Mouse (Mus musculus): Measurements from ENCODE around the gene H2al1m.
"Not testable (repeated sequence)": the region's sequence is repeated elsewhere in the genome, so short reads cannot be mapped to it uniquely, and the experiment has no call there.

The H2al1m gene

DNA sequence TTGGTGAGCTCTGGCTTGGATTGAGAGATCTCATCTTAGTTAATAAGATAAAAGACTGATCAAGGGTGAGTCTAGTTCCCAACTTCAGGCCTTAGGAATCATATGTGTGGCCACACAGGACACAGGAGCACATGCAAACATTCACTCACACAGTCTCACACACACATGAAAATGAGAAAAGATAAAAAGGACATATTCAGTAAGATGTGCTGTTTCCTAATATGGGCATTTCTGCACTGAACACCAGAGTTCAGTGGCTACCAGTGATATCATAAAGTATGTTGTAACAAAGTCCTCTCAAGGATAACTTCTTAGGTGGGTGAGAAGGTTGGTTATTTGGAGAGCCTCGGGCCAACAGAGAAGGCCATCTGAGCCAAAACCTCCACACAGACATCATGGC, at the start of gene H2al1m:
Gene H2al1m, plus strand, starts transcription at position 301 of the 400 bp plus-strand sequence.
- not testable (repeated sequence) for DNase-seq (ENCODE audit: low spot score)

DNA sequence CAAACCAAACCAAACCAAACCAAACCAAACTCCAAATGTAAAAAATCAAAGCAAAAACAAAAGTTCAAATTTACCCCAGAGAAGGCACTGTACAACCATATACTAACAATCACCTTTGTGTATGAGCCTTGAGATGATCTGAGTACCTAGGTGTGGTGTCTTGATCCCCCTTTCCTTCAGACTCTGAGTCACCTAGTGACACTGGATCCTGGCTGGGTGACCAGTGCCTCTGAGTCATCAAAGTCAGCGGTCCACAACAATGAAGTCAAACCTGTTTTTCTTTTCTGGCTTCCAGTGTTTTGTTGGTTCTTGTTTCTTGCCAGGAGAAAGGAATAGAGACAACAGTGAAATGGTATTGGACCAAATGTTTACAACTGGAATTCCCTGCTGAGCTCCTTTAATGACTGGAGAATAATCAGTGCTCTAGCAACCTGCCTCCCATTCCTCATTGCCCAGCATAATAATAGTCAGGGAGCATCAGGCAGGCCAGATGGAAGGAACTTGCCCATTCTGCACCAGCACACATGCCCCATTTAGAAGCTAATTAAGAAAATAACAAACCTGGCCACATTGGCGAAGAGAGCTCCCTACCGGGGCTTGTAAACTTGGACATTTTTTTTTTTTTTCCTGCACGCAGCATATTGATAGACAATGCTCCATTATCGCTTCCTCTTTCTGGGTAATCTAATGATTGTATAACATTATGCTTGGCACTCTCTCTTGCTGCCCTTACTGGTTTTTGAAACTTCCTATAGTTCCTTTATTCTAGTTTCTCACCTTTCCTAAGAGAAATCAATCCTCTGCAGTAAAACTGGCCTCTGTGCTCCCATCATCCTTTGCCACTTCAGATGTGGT, 42.6 kb upstream of the H2al1m start:
- no peak for DNase-seq (ENCODE audit: low spot score)

DNA sequence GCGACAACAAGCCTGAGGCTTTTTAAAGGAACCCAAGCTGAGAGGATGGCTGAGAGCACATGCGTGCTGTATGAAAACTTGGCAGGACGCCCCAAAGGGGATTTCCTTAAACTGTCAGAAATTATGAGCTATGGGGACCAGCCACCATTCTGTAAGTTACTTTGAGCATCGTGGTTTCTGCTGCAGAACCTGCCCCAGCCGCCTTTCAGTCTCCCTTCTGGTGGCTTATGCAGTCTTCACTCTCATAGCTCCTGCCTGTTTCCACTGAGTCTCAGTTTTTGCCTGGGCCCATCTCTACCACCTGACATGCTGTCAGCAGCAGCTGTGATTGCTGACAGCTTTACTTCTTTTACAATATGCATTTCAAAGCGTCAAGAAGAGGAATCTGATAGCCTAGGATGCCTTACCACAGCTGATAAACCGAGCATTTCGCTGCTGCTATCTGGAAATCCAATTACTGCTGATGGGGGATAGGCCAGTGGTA, 40.1 kb upstream of the H2al1m start:
- no peak for DNase-seq (ENCODE audit: low spot score)

DNA sequence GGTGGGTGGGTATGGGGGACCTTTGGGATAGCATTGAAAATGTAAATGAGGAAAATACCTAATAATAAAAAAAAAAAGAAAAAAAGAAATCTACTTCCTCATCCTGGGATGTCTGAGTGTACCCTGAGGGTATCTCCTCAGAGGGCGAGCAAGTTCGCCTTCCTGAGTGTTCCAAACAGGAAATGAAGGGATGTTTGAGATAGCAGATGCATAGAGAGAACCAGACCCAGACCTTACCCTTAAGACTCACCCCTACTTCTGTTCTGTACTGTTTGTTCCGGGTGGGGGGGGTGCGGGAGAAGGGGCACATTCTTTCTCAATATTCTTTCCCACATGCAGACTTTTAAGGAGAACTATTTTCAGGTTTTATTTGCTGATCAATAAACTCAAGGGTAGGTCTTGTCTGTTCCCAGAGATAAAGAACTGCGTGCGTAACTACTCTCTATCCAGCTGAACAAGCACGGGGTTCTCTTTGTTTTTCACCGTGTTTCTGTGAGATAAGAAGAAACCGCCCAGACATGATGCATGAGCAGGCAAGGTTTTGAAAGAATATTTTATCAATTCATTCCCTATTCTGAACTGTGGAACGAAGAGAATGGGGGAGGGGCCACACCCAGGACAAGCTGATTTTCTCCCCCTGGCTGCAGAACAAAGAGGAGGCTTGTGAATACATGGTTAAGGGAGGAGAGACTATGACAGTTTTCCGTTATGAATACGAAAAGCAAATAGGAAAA, 38.8 kb upstream of the H2al1m start:
- DNase-seq (ENCODE audit: low spot score), result peak; percentile 5

DNA sequence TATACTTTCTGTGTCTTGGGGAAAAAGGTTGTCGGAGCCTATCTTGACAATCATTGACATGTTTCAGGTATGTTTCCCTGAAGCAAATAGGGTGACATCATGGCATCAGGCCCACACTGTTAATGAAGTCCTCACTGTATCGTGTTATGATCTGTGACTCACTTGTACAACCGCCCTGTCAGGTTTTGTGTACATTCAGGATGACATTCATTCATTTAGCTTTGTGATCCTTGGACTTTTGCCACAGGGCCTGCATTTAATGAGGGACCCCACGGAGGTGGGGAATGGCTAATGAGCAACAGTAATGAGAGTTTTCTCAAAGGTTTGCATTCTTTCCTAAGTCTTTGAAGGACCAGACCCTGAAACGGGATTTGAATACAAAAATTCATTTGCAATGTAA, 34.7 kb upstream of the H2al1m start:
- no peak for DNase-seq (ENCODE audit: low spot score)

DNA sequence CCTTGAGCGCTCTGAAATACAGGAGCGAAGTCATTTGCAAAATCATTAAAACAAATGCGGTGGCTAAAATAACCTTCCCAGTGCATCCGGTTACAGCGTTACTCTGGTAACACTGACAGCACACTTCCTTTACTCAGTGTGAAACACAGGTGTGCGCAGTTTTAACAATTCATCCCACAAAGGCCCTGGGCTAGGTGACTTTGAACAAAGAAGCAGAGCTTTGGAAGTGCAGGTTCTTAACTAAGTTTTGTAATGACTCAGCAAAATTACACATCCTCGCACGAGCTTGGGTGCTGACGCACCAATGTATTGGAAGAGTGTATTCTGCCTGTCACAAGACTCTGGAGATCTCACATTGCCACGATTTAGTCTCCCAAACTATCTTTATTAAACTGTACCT, 29.6 kb upstream of the H2al1m start:
- no peak for DNase-seq (ENCODE audit: low spot score)

DNA sequence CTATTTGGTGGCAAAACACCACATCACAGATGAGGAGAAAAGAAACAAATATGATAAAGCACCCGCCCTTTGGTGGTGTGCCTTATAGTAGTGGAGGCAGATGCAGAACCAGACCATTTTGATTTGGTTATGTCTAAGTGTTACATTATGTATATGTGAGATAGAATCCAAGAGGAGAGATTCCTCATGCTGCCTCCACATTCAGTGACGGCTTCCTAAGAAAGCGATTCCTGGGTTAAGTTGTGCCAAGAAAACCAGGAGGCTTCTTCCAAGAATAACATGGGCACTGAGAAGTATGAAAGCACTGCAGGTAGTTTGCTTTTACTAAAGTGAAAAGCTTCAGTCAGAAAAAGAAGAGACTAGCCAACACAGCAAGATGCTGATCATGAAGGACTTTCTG, 28.7 kb upstream of the H2al1m start:
- no peak for DNase-seq (ENCODE audit: low spot score)

DNA sequence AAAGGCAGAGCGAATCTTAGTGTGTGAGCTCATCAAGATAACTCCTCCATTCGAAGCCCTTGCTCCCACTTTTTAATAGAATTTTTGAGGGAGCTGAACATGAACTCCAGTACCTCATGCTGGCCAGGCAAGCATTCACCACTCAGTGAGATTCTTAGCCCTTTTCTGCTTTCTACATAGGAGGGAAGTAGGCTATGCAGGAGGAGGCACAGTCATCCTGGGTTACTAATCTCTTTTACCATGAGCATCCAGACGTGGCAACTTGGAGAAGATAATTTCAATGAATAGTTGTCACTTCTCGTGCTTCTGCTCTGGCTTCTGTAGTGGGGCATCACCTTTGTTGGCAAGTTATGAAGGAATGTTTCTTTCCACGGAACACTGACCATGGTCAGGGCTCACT, 26.8 kb upstream of the H2al1m start, which contains the start of gene Gm14862:
Gene Gm14862, minus strand, starts transcription at position 134 of the 400 bp plus-strand sequence.
- DNase-seq (ENCODE audit: low spot score), result no peak

DNA sequence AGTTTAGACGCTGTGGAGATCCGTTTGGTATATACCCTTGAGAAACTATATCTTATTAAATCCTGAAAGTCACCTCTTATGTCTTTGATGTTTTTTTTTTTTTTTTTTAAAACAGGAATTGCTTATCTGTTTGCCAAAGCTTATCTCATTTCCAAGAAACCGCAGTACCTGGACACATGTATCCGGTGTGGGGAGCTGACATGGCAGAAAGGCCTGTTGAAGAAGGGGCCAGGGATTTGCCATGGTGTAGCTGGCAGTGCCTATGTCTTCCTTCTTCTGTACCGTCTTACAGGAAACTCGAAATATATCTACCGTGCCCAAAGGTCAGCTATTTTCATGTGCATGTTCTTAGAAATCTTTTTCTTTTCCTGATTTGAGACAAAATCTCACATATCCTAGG, 25.7 kb upstream of the H2al1m start:
- DNase-seq (ENCODE audit: low spot score), result no peak

DNA sequence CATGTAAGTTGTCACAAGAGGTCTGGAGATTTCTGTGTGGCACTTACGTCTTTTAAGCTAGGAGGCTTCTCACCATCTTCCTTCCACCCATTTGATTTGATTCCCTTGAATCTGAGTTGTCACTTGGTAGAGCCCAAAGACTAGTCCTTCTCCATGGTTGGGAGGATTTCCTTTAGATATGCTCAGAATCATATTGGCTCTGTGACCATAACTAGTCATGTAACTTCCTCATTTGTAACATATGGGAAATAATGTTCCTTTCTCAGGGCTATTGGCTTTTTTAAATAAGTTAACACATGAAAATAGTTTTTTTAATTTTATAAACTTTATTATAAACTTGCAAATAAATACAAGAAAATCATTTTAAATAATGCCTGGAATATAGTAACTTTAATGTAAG, 24.3 kb upstream of the H2al1m start:
- no peak for DNase-seq (ENCODE audit: low spot score)

DNA sequence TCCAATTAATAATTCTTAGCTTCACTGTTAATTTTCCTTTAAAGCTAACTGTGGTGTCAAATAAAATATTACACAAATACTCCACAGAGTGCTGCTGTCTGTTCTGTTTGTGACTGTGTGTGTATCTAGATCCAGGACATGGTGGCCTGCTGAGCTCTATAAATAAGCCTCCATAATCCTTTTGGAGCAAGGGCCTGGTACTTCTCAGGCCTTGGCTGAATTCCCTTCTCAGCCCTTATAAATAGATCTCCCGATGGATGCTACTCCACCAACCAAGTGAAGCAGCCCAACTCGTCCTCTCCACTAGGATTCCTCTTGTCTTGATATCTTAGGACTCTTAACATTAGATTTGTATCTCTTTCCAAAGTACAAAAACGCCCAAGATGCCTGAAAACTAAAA, 12.5 kb upstream of the H2al1m start:
- DNase-seq (ENCODE audit: low spot score), result no peak

DNA sequence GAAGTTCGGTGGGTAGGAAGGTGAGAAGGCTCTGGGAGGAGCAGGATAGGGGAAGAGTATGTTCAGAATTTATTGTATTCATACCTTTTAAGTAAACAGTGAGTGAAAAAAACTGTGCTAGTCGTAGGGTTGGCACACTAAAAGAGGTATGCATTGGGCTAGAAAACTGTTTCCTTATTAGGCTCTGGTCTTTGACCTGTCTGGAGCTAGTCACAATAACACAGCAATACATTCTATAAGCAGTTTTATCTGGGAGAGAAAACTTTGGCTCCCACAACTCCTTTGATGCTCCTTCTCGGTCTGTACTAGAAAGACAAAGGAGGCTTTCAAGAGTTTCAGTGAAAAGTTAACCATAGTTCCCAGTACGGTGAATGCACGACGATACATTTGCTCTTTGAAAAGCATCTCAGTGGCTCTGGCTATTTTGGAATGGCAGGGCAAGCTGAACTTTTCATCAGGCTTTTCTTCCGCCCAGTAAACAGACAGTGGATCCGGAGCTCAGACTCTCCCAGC, 11.6 kb upstream of the H2al1m start:
- no peak for DNase-seq (ENCODE audit: low spot score)

DNA sequence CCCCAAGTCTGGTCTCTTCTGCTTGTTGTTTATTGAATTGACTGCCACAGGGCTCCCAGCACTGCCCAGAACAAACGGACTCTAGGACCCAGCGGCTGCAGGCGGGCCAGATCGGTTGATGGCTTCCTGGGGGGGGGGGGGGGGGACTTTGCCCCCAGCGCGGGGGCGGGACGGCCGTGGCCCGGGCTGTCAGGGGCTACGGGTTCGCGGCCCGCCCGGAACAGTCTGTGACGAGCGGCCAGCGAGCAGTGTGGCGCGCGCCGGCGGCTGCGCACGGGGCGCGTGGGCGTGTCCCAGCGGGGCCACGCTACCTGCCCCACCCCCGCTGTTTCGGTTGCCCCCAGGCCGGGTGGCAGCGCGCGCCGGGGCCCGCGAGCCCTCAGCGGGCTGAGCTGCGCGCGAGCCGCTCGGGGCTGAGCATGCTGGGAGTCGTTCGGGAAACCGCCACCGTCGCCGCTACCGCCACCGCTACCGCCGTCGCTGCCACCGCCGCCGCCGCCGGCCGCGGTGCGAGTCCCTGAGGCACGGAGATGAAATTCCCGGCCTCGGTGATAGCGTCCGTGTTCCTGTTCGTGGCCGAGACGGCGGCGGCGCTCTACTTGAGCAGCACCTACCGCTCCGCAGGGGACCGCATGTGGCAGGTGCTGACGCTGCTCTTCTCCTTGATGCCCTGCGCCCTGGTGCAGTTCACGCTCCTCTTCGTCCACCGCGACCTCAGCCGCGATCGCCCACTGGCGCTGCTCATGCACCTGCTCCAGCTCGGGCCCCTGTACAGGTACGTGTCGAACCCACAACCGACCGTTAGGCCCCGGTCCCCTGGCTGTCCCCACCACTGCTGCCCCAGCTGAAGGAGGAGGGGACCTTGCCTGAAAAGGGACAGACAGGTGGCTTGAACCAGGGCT, 10.9 kb upstream of the H2al1m start, which contains the start of gene Xk:
Gene Xk, plus strand, starts transcription at position 297 of the 902 bp plus-strand sequence.
- peak; percentile 67 for DNase-seq (ENCODE audit: low spot score)

DNA sequence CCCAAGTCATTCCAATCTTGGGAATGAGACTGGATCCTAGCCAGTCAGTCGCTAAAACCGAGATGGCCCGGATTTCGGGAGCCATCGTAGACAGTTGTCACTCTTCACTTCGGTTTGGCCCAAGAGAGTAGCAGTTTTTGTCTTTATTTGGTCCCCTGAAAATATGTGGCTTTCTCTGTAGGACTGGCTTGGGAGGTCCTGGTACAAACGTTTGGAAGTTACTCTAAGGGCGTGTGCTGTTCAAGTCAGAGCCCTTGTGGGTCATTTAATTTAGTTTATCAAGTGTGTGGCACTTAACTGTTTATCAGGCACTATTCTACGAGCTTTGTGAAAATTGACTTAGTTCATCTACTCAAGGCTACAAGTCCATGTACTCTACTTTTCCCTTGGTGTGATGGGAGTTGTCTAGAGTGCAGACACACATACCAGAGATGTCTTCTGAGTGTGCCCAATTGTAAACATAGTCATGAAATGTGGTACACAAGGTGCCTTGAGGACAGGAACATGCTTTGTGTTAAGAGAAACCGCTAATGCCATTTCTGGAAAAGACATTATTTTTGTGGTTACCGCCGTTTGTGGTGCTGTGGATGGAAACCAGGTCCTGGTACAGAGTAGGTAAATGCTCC, 10.1 kb upstream of the H2al1m start:
- no peak for DNase-seq (ENCODE audit: low spot score)

DNA sequence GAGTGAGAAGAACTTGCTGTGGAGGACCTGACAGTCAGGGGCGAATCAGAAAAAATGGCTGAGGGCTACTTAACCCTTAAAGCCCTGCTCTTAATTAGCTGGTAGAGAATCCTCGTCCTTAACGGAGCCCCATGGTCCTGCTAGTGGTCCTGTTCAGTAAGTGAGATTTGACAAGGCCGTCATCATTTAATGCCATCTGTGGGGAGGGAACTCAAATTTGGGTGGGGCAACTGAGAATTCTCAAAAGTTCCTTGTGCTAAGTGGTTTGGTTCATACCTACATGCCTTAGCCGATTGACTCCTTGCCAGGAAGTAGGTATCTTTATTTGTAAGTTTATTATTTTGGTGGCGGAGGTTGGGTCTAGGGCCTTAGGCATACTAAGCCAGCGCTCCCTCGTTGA, 9.2 kb upstream of the H2al1m start:
- DNase-seq (ENCODE audit: low spot score), result no peak

DNA sequence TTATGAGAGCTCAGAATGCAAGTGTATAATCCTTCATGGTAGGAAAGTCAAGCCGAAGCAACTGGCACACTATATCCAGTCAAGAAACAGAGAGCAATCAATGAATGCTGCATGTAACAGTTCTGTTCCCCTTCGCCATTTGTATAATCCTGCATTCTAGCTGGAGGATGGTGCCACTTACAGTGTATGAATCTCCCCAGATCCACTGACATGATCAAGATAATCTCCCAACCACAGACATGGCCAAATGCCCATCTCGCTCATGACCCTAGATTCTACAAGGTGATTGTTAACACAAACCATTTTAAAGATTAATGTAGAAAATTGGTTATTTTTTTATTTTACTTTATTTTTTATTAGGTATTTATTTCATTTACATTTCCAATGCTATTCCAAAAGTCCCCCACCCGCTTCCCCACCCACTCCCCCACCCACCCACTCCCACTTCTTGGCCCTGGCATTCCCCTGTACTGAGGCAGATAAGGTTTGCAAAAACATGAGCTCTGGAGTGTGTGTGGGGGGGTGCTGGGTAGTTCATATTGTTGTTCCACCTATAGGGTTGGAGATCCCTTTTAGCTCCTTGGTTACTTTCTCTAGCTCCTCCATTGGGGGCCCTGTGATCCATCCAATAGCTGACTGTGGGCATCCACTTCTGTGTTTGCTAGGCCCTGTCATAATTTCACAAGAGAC, 9.7 kb downstream of the H2al1m start:
- not testable (repeated sequence) for DNase-seq (ENCODE audit: low spot score)

DNA sequence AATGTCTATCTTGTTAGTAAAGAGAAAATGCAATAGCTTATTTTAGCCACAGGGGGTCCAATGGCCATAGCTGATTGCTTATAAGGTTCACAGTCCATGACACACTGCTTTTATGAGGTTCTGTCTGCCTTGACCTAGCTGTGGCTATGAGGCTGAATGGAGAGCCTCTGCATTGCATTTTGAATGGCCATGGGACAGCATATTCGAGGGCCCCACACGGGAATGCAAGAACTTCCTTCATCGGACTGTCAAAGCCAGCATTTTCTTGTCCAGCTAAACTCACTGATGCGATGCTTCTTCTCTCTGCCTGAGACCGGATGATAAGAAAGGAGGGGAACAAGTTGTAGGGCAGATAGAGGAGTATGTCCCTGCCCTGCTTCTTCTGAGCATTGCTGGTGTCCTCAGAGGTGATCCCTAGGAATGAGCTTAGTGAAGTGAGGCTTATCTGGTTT, 14.9 kb downstream of the H2al1m start:
- DNase-seq (ENCODE audit: low spot score), result no peak

DNA sequence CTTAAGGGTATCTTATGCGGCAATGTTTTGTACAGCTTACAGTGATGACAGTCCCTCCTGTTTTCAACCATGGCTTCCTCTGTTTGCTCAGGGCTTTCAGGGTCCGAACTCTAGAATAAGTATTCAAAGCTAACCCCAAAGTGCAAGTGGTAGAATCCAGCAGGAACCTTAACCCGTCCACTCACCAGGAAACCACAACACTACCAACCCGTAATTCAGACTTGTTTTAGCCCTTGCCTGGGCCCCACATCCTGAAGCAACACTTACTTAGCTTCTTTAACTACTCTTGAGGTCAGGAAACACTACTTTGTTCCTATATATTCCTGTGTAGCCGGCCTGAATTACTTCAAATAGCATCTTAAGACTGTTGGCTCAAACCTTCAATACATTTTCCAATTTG, 19.2 kb downstream of the H2al1m start:
- DNase-seq (ENCODE audit: low spot score), result no peak

DNA sequence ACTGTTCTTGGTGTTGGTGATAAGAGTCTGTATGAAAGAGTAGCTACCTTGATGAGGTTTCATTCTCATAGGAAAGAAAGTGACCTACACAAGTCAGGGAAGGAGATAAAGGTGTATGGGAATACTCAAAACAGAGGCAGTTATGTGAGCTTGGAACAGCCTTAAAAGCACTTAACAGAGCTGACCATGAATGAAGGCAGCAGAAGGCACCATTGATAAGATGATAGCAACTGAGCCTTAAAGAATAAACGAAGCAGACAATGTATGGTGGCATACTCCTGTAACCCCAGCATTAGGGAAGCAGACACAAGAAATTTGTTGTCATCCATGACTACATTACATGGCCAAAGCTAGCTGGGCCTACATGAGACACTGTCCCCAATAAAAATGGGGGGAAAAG, 19.9 kb downstream of the H2al1m start:
- no peak for DNase-seq (ENCODE audit: low spot score)

DNA sequence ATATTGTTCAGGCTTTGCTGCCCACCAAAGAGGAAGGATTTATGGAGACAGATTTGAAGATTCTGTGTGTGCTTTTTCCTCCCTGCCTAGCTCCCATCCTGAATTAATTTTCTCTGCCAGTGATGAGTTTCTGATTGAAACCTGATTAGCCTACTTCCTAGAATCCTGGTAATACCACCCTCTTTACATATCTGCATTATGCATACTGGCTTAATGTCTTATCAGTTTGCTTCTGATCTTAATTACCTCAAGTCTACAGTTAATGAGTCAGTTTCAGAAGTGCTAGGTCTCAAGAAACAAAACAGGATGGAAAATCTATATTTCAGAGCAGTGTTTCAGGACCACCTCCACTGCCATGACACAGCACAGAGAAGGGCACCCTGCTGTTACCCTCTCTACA, 32.9 kb downstream of the H2al1m start:
- DNase-seq (ENCODE audit: low spot score), result not testable (repeated sequence)

DNA sequence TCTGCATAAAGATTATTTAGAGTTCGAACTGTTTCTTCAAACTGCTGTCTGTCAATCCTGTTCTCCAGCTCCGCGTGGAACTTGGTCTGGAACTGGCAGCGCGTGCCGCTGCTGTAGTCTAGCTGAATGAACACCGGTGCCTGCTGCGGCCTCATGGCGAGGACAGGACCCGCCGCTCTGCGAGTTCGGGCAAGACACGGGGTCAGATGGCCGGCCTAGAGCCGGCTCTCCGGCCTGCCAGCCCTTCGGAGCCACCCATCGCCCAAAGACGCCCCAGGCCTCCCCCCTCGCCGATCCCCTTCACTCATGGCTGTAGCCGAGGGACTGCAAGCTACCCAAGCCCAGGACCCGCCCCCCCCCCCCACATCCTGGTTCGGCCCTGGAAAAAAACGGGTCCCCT, 44.4 kb downstream of the H2al1m start:
- not testable (repeated sequence) for DNase-seq (ENCODE audit: low spot score)

All from testis, postnatal 14 days (tissue).